Mouse (Mus musculus) myocyte (in vitro differentiated cells): ENCODE results near the gene Clcn3. TPM values are rescaled to one million over a fixed set of nuclear protein-coding genes. Genes with fewer than 3 reads are reported as not detected.

ENCODE experiments used
- H3K27me3 ChIP-seq: one replicate; pipeline ENCODE4 v1.6.1; 2011; ENCODE audit not compliant: control insufficient read depth, insufficient read depth, insufficient read length
- H3K36me3 ChIP-seq: one replicate; pipeline ENCODE4 v1.6.1; 2011; ENCODE audit not compliant: control insufficient read depth, insufficient read depth
- H3K4me2 ChIP-seq: one replicate; pipeline ENCODE4 v1.6.1; 2011; ENCODE audit warnings: low read depth, control low read depth
- H3K4me3 ChIP-seq: one replicate; pipeline ENCODE4 v1.5.1; 2011; ENCODE audit warnings: mild to moderate bottlenecking, control low read depth, moderate library complexity
- H3K79me2 ChIP-seq: one replicate; pipeline ENCODE4 v1.6.1; 2011; ENCODE audit not compliant: control insufficient read depth, insufficient read depth
- H3ac ChIP-seq: one replicate; pipeline ENCODE4 v1.6.1; 2011; ENCODE audit not compliant: control insufficient read depth, insufficient read length
- CEBPB ChIP-seq: IDR thresholded peaks from 2 replicates; pipeline ENCODE4 v1.6.1; 2011; ENCODE audit warnings: mild to moderate bottlenecking, moderate library complexity; ENCODE audit not compliant: poor library complexity, insufficient read depth, severe bottlenecking
- E2F4 ChIP-seq: IDR thresholded peaks from one replicate; pipeline ENCODE4 v1.6.1; 2011; ENCODE audit warnings: mild to moderate bottlenecking, control low read depth, moderate library complexity; ENCODE audit not compliant: insufficient read depth
- MAX ChIP-seq: IDR thresholded peaks from one replicate; pipeline ENCODE4 v1.6.1; 2011; ENCODE audit warnings: low read depth, mild to moderate bottlenecking, control low read depth
- MYOD1 ChIP-seq, 3 experiments: IDR thresholded peaks; one replicate each; pipeline ENCODE4 v1.6.1; 2011; ENCODE audit warnings: control low read depth in 2 of 3, low read depth in 2 of 3, mild to moderate bottlenecking in 2 of 3, moderate library complexity in 1 of 3; ENCODE audit not compliant: insufficient read length in 2 of 3, control insufficient read depth in 1 of 3
- MYOG ChIP-seq, 3 experiments: IDR thresholded peaks; one replicate each; pipeline ENCODE4 v1.6.1; 2011; ENCODE audit warnings: control low read depth in 2 of 3, low read depth in 2 of 3, mild to moderate bottlenecking in 2 of 3; ENCODE audit not compliant: insufficient read length in 2 of 3, control insufficient read depth in 1 of 3, insufficient read depth in 1 of 3
- POLR2A ChIP-seq: IDR thresholded peaks from one replicate; pipeline ENCODE4 v1.6.1; 2011; ENCODE audit warnings: low read depth, mild to moderate bottlenecking, control low read depth, moderate library complexity; ENCODE audit not compliant: insufficient read length
- POLR2AphosphoS2 ChIP-seq: IDR thresholded peaks from one replicate; pipeline ENCODE4 v1.6.1; 2011; ENCODE audit warnings: low read depth, control low read depth; ENCODE audit not compliant: insufficient read length
- REST ChIP-seq: IDR thresholded peaks from one replicate; pipeline ENCODE4 v1.6.1; 2011; ENCODE audit warnings: mild to moderate bottlenecking, control low read depth, moderate library complexity; ENCODE audit not compliant: insufficient read depth, insufficient read length
- SRF ChIP-seq: IDR thresholded peaks from one replicate; pipeline ENCODE4 v1.6.1; 2011; ENCODE audit warnings: low read depth; ENCODE audit not compliant: control insufficient read depth, insufficient read length
- TCF12 ChIP-seq: IDR thresholded peaks from one replicate; pipeline ENCODE4 v1.6.1; 2011; ENCODE audit warnings: mild to moderate bottlenecking, control low read depth; ENCODE audit not compliant: poor library complexity, insufficient read depth, severe bottlenecking
- TCF3 ChIP-seq: IDR thresholded peaks from one replicate; pipeline ENCODE4 v1.6.1; 2011; ENCODE audit warnings: low read depth, control low read depth; ENCODE audit not compliant: insufficient read length
- USF1 ChIP-seq: IDR thresholded peaks from one replicate; pipeline ENCODE4 v1.6.1; 2011; ENCODE audit warnings: low read depth, mild to moderate bottlenecking, control low read depth, moderate library complexity
- polyA plus RNA-seq: library from polyadenylated mRNA; unstranded; fragments of >200 nt; fragmentation: generic; extraction: Trizol; gene quantifications from one replicate; pipeline ENCODE4 v1.2.1, GENCODE M21; 2012; ENCODE audit warnings: missing spikeins

Clcn3 gene
- polyA plus RNA-seq, 1 experiment = 6.8 TPM

- TF ChIP-seq TCF3 (no peak), POLR2AphosphoS2 (no peak), CEBPB (no peak), SRF (no peak), TCF12 (no peak), USF1 (no peak), MYOG (IDR thresholded peaks at IDR 0.05; ENCODE audit: control insufficient read depth in 1 of 3, insufficient read depth in 1 of 3, insufficient read length in 2 of 3, low read depth in 2 of 3) (no peak), MAX (no peak), E2F4 (no peak), POLR2A (no peak), MYOD1 (IDR thresholded peaks at IDR 0.05; ENCODE audit: control insufficient read depth in 1 of 3, insufficient read length in 2 of 3, low read depth in 2 of 3) (no peak), REST (no peak)
- Histone ChIP-seq H3K36me3 (peaks cover 34% of the 10 kb centered on the region), H3ac (no peak overlapping the region), H3K4me3 (no peak overlapping the region), H3K4me2 (no peak overlapping the region), H3K27me3 (no peaks in the 10 kb centered on the region), H3K79me2 (peaks cover 81% of the 10 kb centered on the region)
Observed at GRCm38 (mm10) chr8:60895878-60896277, 87.2 kb downstream of the Clcn3 start.

GRCm38 (mm10) chr8:60891757-60892156 is 91.3 kb downstream of the Clcn3 start:
- peak overlapping the region; percentile 73 for H3K4me2 ChIP-seq

DNA sequence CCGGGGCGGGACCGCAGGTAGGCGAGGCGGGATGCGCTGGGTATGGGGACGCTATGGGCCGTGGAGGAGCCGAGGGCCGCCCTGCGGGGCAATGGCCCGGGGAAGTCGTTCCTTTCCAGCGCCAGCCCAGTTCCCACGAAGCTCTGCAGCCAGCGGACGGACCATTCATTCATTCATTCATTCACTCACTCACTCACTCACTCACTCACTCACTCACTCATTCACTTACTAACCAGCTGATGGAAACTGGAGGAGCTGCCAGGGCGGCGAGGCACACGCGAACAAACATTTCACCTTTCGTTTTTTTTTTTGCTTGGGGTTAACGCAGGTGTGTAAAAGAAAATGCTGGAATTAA is 92.6 kb downstream of the Clcn3 start:
- Histone ChIP-seq H3K27me3 (no peaks in the 10 kb centered on the region), H3K79me2 (peaks cover 50% of the 10 kb centered on the region), H3K4me3 (peak overlapping the region; percentile 52), H3K36me3 (peaks cover 13% of the 10 kb centered on the region), H3ac (peak overlapping the region; percentile 66), H3K4me2 (peak overlapping the region; percentile 73)
- TF ChIP-seq SRF (no peak), REST (no peak), E2F4 (no peak), TCF3 (no peak), MYOD1 (IDR thresholded peaks at IDR 0.05; ENCODE audit: control insufficient read depth in 1 of 3, insufficient read length in 2 of 3, low read depth in 2 of 3) (no peak), CEBPB (no peak), POLR2A (no peak)

More at GRCm38 (mm10) chr8:60891757-60892156, 91.3 kb downstream of the Clcn3 start:
- Histone ChIP-seq H3K36me3 (peaks cover 16% of the 10 kb centered on the region), H3K27me3 (no peaks in the 10 kb centered on the region), H3K79me2 (peaks cover 63% of the 10 kb centered on the region), H3ac (no peak overlapping the region), H3K4me3 (peak overlapping the region; percentile 52)
- TF ChIP-seq POLR2AphosphoS2 (no peak), MYOD1 (IDR thresholded peaks at IDR 0.05; ENCODE audit: control insufficient read depth in 1 of 3, insufficient read length in 2 of 3, low read depth in 2 of 3) (no peak), E2F4 (no peak), USF1 (no peak), MYOG (IDR thresholded peaks at IDR 0.05; ENCODE audit: control insufficient read depth in 1 of 3, insufficient read depth in 1 of 3, insufficient read length in 2 of 3, low read depth in 2 of 3) (no peak), POLR2A (no peak), MAX (no peak)

DNA sequence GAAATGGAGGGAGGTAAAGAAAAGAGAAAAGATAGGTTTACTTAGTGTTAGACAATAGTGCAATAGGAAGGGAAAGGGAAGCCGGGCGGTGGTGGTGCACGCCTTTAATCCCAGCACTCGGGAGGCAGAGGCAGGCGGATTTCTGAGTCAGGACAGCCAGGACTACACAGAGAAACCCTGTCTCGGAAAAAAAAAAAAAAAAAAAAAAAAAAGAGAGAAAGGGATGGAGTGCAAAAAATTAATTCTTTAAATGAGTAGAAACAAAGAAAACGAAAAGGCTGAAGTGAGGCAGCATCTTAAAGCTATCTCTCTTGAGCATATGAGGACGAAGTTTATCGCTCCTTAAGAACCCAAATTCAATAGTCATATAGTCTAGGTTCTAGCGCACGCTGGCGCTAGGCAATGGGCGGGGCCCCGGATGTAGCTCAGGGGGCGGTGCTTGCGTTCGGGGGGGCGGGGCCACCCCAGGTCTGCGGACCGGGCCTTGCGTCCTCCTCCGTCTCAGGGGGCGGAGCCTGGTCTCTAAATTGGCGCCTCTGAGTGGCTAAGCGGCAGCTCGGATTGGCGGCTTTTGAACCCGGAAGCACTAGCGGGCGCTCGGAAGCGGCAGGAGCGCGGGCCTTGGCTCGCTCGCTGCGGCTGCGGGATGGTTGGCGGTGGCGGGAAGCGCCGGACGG is 93.1 kb downstream of the Clcn3 start, which contains the start of gene Hpf1:
TSS of gene Hpf1 (plus strand) at position 576 of the 677 bp plus-strand sequence.
- Histone ChIP-seq H3K4me2 (peak within 1 kb of the TSS; percentile 73), H3K27me3 (no peaks in the 10 kb centered on the region), H3K4me3 (peak within 1 kb of the TSS; percentile 52), H3K79me2 (peaks cover 45% of the 10 kb centered on the region), H3ac (peak within 1 kb of the TSS; percentile 66), H3K36me3 (peaks cover 13% of the 10 kb centered on the region)
- TF ChIP-seq POLR2AphosphoS2 (peak; percentile 66), E2F4 (peak; percentile 56), MYOG (IDR thresholded peaks at IDR 0.05; ENCODE audit: control insufficient read depth in 1 of 3, insufficient read depth in 1 of 3, insufficient read length in 2 of 3, low read depth in 2 of 3) (peak in 1 of 3 experiments; percentile 1), REST (no peak), USF1 (no peak), SRF (peak; percentile 23), POLR2A (peak; percentile 76)
